28 mouse cellular contexts compared by ENCODE assay signal in genomic region chr19:23946751-23947150, GRCm38 (mm10).
"Had no signal": no experiment of that assay in that cellular context is flagged by ENCODE, and none has a peak within 500 bp of the region (broad histone marks: within the 10 kb centered on the region; RNA-seq: fewer than 3 reads in every experiment).

No protein-coding gene starts in this region.

- ATAC-seq: forebrain, embryonic 13.5 days; forebrain, embryonic 14.5 days; forebrain, embryonic 15.5 days; forebrain, embryonic 16.5 days had no signal

- H3K27ac ChIP-seq: embryonic facial prominence, embryonic 10.5 days; embryonic facial prominence, embryonic 12.5 days; embryonic facial prominence, embryonic 13.5 days; embryonic facial prominence, embryonic 15.5 days; forebrain, embryonic 10.5 days; forebrain, embryonic 12.5 days; forebrain, embryonic 13.5 days; forebrain, embryonic 15.5 days; gastrocnemius, adult 2 months; heart, adult 2 months had no signal

- H3K9ac ChIP-seq: embryonic facial prominence, embryonic 12.5 days; embryonic facial prominence, embryonic 13.5 days; embryonic facial prominence, embryonic 15.5 days; forebrain, embryonic 12.5 days; forebrain, embryonic 13.5 days; forebrain, embryonic 15.5 days had no signal

- DNase-seq: cerebellum, adult 18-20 months; cerebellum, adult 2 months; cerebellum, adult 8-10 months; cerebellum, adult 9-10 months; cerebellum, adult 9-11 months; cerebellum, postnatal 10 days; cerebellum, postnatal 14 days; cerebellum, postnatal 25 days; cerebellum, postnatal 36 days; embryo, embryonic 11 days; gastrocnemius, adult 2 months; gastrocnemius, postnatal 10 days; gastrocnemius, postnatal 14 days; gastrocnemius, postnatal 25 days; gastrocnemius, postnatal 36 days; heart, adult 18-20 months; heart, adult 2 months had no signal

- H3K4me3 ChIP-seq: embryonic facial prominence, embryonic 10.5 days; embryonic facial prominence, embryonic 12.5 days; embryonic facial prominence, embryonic 13.5 days; embryonic facial prominence, embryonic 15.5 days; erythroblast, embryonic 14.5 days; forebrain, embryonic 10.5 days; forebrain, embryonic 12.5 days; forebrain, embryonic 13.5 days; forebrain, embryonic 15.5 days; gastrocnemius, adult 2 months; heart, adult 2 months had no signal

- H3K4me1 ChIP-seq: embryonic facial prominence, embryonic 15.5 days; forebrain, embryonic 15.5 days had no signal

- H3K36me3 ChIP-seq: embryonic facial prominence, embryonic 10.5 days; embryonic facial prominence, embryonic 12.5 days; embryonic facial prominence, embryonic 13.5 days; embryonic facial prominence, embryonic 15.5 days; forebrain, embryonic 10.5 days; forebrain, embryonic 12.5 days; forebrain, embryonic 15.5 days had no signal

- H3K4me2 ChIP-seq: embryonic facial prominence, embryonic 12.5 days; embryonic facial prominence, embryonic 13.5 days; embryonic facial prominence, embryonic 15.5 days; forebrain, embryonic 12.5 days; forebrain, embryonic 13.5 days; forebrain, embryonic 15.5 days had no signal

- H3K9me3 ChIP-seq: embryonic facial prominence, embryonic 10.5 days; embryonic facial prominence, embryonic 12.5 days; embryonic facial prominence, embryonic 13.5 days; embryonic facial prominence, embryonic 15.5 days; forebrain, embryonic 10.5 days; forebrain, embryonic 12.5 days; forebrain, embryonic 13.5 days; forebrain, embryonic 15.5 days had no signal

- H3K27me3 ChIP-seq: embryonic facial prominence, embryonic 12.5 days; embryonic facial prominence, embryonic 15.5 days; forebrain, embryonic 12.5 days; forebrain, embryonic 13.5 days; forebrain, embryonic 15.5 days had no signal
